Mouse (Mus musculus) lung, embryonic 14.5 days (tissue): ENCODE results near the gene Gucy2d. TPM values are rescaled to one million over a fixed set of nuclear protein-coding genes. Genes with fewer than 3 reads are reported as not detected.

ENCODE experiments used
- ATAC-seq: fragments of 200-750 bp; cut with Nextera tagmentation; 2 replicates; pipeline ENCODE4 v1.8.0; 2017; ENCODE audit warnings: mild to moderate bottlenecking, moderate TSS enrichment, moderate library complexity; ENCODE audit not compliant: insufficient read depth
- DNase-seq: peaks from one replicate; pipeline ENCODE4 v3.0.0-alpha.2; 2015
- H3K27ac ChIP-seq: fragments of 300-500 bp; sonication (generic); 2 replicates; pipeline ENCODE4 v1.5.1; 2014; ENCODE audit warnings: low read depth, mild to moderate bottlenecking, moderate library complexity
- H3K27me3 ChIP-seq: fragments of 300-500 bp; sonication (generic); 2 replicates; pipeline ENCODE4 v1.6.1; 2014; ENCODE audit warnings: low read length, control low read depth; ENCODE audit not compliant: insufficient read depth
- H3K36me3 ChIP-seq: fragments of 300-500 bp; sonication (generic); 2 replicates; pipeline ENCODE4 v1.6.1; 2014; ENCODE audit warnings: control low read depth; ENCODE audit not compliant: insufficient read depth
- H3K4me1 ChIP-seq: fragments of 300-500 bp; sonication (generic); 2 replicates; pipeline ENCODE4 v1.6.1; 2014; ENCODE audit warnings: antibody characterized with exemption, control low read depth; ENCODE audit not compliant: insufficient read depth
- H3K4me2 ChIP-seq: fragments of 300-500 bp; sonication (generic); 2 replicates; pipeline ENCODE4 v1.6.1; 2014; ENCODE audit warnings: mild to moderate bottlenecking
- H3K4me3 ChIP-seq: fragments of 300-500 bp; sonication (generic); 2 replicates; pipeline ENCODE4 v1.5.1; 2014; ENCODE audit warnings: low read depth, low read length
- H3K9ac ChIP-seq: fragments of 300-500 bp; sonication (generic); 2 replicates; pipeline ENCODE4 v1.6.1; 2014
- H3K9me3 ChIP-seq: fragments of 300-500 bp; sonication (generic); 2 replicates; pipeline ENCODE4 v1.6.1; 2016; ENCODE audit warnings: low read depth, low read length, control low read depth
- CTCF ChIP-seq: IDR thresholded peaks from 2 replicates; pipeline ENCODE4 v1.5.1; 2016; ENCODE audit warnings: antibody characterized with exemption, low read depth
- WGBS: fragments of 180-500 bp; shearing (Covaris S2); extraction: QIAGEN DNeasy Blood & Tissue Kit; methylation state at CpG from one replicate; pipeline ENCODE4 v1.1.7; 2014; 5-methylcytosine and 5-hydroxymethylcytosine counted together
- polyA plus RNA-seq: library from polyadenylated mRNA; unstranded; fragments of >200 nt; fragmentation: Nextera tagmentation; extraction: Ambion mirVana; gene quantifications from 2 replicates; pipeline ENCODE4 v1.2.1, GENCODE M21; 2014

Gene Gucy2d
- polyA plus RNA-seq, 1 experiment from 2014 or later = not detected

GRCm38 (mm10) chr7:98424396-98424795, 15.8 kb upstream of the Gucy2d start:
- WGBS = 52% methylated on average over 6 of the region's 6 CpGs
- Histone ChIP-seq H3K9me3 (no peaks in the 10 kb centered on the region), H3K4me1 (peaks cover 3% of the 10 kb centered on the region; the same call in 1 of the 2 replicates), H3K4me2 (no peak overlapping the region), H3K9ac (no peak overlapping the region), H3K36me3 (no peaks in the 10 kb centered on the region), H3K27ac (no peak overlapping the region), H3K4me3 (no peak overlapping the region), H3K27me3 (no peaks in the 10 kb centered on the region)
- TF ChIP-seq CTCF = no peak
- ATAC-seq = no peak
- DNase-seq = no peak

- no peak overlapping the region for H3K4me2 ChIP-seq
- H3K36me3 ChIP-seq = no peaks in the 10 kb centered on the region
- no peaks in the 10 kb centered on the region for H3K4me1 ChIP-seq
- no peak overlapping the region for H3K9ac ChIP-seq
- H3K27me3 ChIP-seq = no peaks in the 10 kb centered on the region
- H3K4me3 ChIP-seq = no peak overlapping the region
- ATAC-seq = no peak
- H3K9me3 ChIP-seq = no peaks in the 10 kb centered on the region
- no peak for TF ChIP-seq CTCF
- WGBS = 93% methylated on average over 3 of the region's 3 CpGs
- no peak for DNase-seq
- H3K27ac ChIP-seq = no peak overlapping the region
These were observed 14.7 kb upstream of the Gucy2d start for GRCm38 (mm10) chr7:98425551-98425950.

- Histone ChIP-seq H3K9me3 (no peaks in the 10 kb centered on the region), H3K4me3 (no peak overlapping the region), H3K4me1 (no peaks in the 10 kb centered on the region), H3K9ac (no peak overlapping the region), H3K27me3 (no peaks in the 10 kb centered on the region), H3K36me3 (no peaks in the 10 kb centered on the region), H3K4me2 (no peak overlapping the region), H3K27ac (no peak overlapping the region)
- WGBS = 62% methylated on average over 5 of the region's 5 CpGs
- DNase-seq (no peak), ATAC-seq (no peak)
- TF ChIP-seq CTCF = no peak
These were observed 13.6 kb upstream of the Gucy2d start for GRCm38 (mm10) chr7:98426641-98427040.

- Histone ChIP-seq H3K4me1 (no peaks in the 10 kb centered on the region), H3K4me3 (no peak overlapping the region)
- ATAC-seq = no peak
These were observed 12.9 kb upstream of the Gucy2d start for GRCm38 (mm10) chr7:98427115-98427835.

GRCm38 (mm10) chr7:98429579-98429978, 10.6 kb upstream of the Gucy2d start:
- Histone ChIP-seq H3K36me3 (no peaks in the 10 kb centered on the region), H3K9me3 (no peaks in the 10 kb centered on the region), H3K27ac (no peak overlapping the region), H3K27me3 (no peaks in the 10 kb centered on the region), H3K4me1 (no peaks in the 10 kb centered on the region), H3K4me3 (no peak overlapping the region), H3K4me2 (no peak overlapping the region), H3K9ac (no peak overlapping the region)
- no peak for TF ChIP-seq CTCF
- no peak for DNase-seq
- ATAC-seq = no peak
- WGBS = 93% methylated on average over 3 of the region's 3 CpGs

More at GRCm38 (mm10) chr7:98427115-98427835, 12.9 kb upstream of the Gucy2d start:
- no peak for TF ChIP-seq CTCF
- no peak for DNase-seq
- no peaks in the 10 kb centered on the region for H3K36me3 ChIP-seq
- H3K4me2 ChIP-seq = no peak overlapping the region
- WGBS = 70% methylated on average over 11 of the region's 11 CpGs
- H3K27me3 ChIP-seq = no peaks in the 10 kb centered on the region
- H3K27ac ChIP-seq = no peak overlapping the region
- H3K9me3 ChIP-seq = no peaks in the 10 kb centered on the region
- H3K9ac ChIP-seq = no peak overlapping the region

- ATAC-seq = peak; percentile 61
- WGBS = 22% methylated on average over 3 of the region's 3 CpGs
These were observed 9.4 kb upstream of the Gucy2d start for GRCm38 (mm10) chr7:98430785-98431184.

GRCm38 (mm10) chr7:98437629-98438028, 2.6 kb upstream of the Gucy2d start:
- Histone ChIP-seq H3K27ac (no peak overlapping the region), H3K4me2 (no peak overlapping the region), H3K9me3 (no peaks in the 10 kb centered on the region), H3K27me3 (no peaks in the 10 kb centered on the region), H3K9ac (no peak overlapping the region), H3K4me1 (no peaks in the 10 kb centered on the region), H3K36me3 (no peaks in the 10 kb centered on the region), H3K4me3 (no peak overlapping the region)
- peak; percentile 70 for DNase-seq
- WGBS = 30% methylated on average over 9 of the region's 9 CpGs
- ATAC-seq = no peak
- TF ChIP-seq CTCF = peak; percentile 75

More at GRCm38 (mm10) chr7:98430785-98431184, 9.4 kb upstream of the Gucy2d start:
- Histone ChIP-seq H3K27me3 (no peaks in the 10 kb centered on the region), H3K4me1 (no peaks in the 10 kb centered on the region), H3K27ac (no peak overlapping the region), H3K36me3 (no peaks in the 10 kb centered on the region), H3K9me3 (no peaks in the 10 kb centered on the region), H3K9ac (no peak overlapping the region), H3K4me3 (no peak overlapping the region), H3K4me2 (no peak overlapping the region)
- peak; percentile 89 for DNase-seq
- peak; percentile 95 for TF ChIP-seq CTCF

- no peak overlapping the region for H3K4me3 ChIP-seq
- 54% methylated on average over 3 of the region's 3 CpGs for WGBS
- DNase-seq = no peak
- H3K27me3 ChIP-seq = no peaks in the 10 kb centered on the region
- no peaks in the 10 kb centered on the region for H3K9me3 ChIP-seq
- no peak overlapping the region for H3K27ac ChIP-seq
- ATAC-seq = no peak
- H3K4me2 ChIP-seq = no peak overlapping the region
- no peaks in the 10 kb centered on the region for H3K36me3 ChIP-seq
- H3K9ac ChIP-seq = no peak overlapping the region
- H3K4me1 ChIP-seq = no peaks in the 10 kb centered on the region
- no peak for TF ChIP-seq CTCF
These were observed 6.7 kb downstream of the Gucy2d start for GRCm38 (mm10) chr7:98446873-98447272.
